Mouse (Mus musculus) heart, adult 2 months (tissue): ENCODE measurements around the gene Fdxacb1.

Source experiments
- CTCF ChIP-seq: fragments of 200-600 bp; IDR thresholded peaks from 2 replicates; pipeline ENCODE4 v1.8.1; 2022; ENCODE audit warnings: antibody characterized with exemption, mild to moderate bottlenecking, moderate library complexity
- POLR2A ChIP-seq: fragments of 200-500 bp; IDR thresholded peaks from 2 replicates; pipeline ENCODE4 v1.6.1; 2011; ENCODE audit warnings: mild to moderate bottlenecking, low read depth, low read length, control low read depth; ENCODE audit not compliant: insufficient read depth

GRCm38 (mm10) chr9:50808471-50808870, 40.4 kb downstream of the Fdxacb1 start:
- no peak for TF ChIP-seq CTCF
- TF ChIP-seq POLR2A: no peak
